Mouse (Mus musculus): ENCODE measurements around the gene Scimp. TPM values are rescaled to one million over a fixed set of nuclear protein-coding genes. Genes with fewer than 3 reads are reported as not detected.

Scimp gene
- polyA plus RNA-seq (2015; fragmentation: Nextera tagmentation; extraction: Ambion mirVana), result 0.22 and 0.23 TPM in 2 replicates

- Histone ChIP-seq H3K9me3 (no peaks in the 10 kb centered on the region), H3K4me2 (replicated peaks) (no peak within 1 kb of the TSS), H3K4me1 (no peaks in the 10 kb centered on the region), H3K4me3 (no peak within 1 kb of the TSS), H3K9ac (no peak within 1 kb of the TSS), H3K27ac (no peak within 1 kb of the TSS), H3K36me3 (no peaks in the 10 kb centered on the region), H3K27me3 (no peaks in the 10 kb centered on the region)
- no peak for ATAC-seq (ENCODE audit: low FRiP score, low read depth)
- 74% methylated on average over 7 of the region's 7 CpGs for WGBS
Observed at GRCm38 (mm10) chr11:70812365-70812764, at the start of gene Scimp. Gene Scimp, minus strand, starts transcription at chr11:70812586.

DNA sequence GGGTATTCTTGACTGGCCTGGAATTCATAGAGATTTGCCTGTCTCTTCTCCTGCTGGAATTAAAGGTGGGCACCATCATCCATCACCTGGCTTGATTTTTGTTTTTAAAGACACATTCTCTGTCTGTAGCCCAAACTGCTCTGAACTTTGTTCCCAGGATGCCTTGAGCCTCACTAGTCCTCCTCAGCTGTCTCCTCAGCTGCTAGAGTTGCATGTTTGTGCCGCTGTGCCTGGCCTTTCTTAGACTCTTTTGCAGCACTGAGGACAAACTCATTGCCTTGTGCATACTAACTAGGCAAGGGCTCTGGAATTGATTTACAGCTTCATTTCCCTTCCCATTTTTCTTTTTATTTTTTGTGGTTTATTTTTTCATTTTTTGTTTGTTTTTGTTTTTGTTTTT, 48.0 kb upstream of the Scimp start:
- no peak overlapping the region for H3K4me3 ChIP-seq
- H3K4me2 ChIP-seq (replicated peaks), result no peak overlapping the region
- 0 out of 2 replicates have a peak, but pooled peaks cover 3% of the 10 kb centered on the region for H3K4me1 ChIP-seq
- no peak overlapping the region for H3K27ac ChIP-seq
- no peaks in the 10 kb centered on the region for H3K27me3 ChIP-seq
- H3K36me3 ChIP-seq, result 0 out of 2 replicates have a peak, but pooled peaks cover 2% of the 10 kb centered on the region
- no peaks in the 10 kb centered on the region for H3K9me3 ChIP-seq
- no peak for ATAC-seq (ENCODE audit: low FRiP score, low read depth)
- H3K9ac ChIP-seq, result no peak overlapping the region
- WGBS, result 84% methylated on average over 1 of the region's 1 CpGs

DNA sequence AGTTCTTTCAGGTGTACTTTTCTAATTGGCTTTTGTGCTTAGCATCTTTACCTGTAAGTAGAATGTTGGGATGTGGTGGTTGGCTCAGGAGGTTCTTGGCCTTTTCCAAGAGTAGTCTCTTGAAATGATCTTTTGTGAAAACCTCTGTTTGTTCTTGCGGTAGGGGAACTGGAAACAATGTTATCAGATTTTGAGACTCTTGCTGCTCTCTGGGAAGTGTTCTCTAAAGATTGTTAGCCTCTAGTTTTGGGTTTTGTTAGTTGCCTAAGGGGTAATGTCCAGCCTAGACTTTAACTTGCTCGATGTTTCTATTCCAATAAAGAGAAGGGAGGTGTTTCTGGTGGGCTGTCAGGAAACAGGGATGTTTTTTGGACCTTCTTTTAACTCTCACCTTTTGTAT, 33.6 kb upstream of the Scimp start:
- Histone ChIP-seq H3K4me2 (replicated peaks) (peak overlapping the region; percentile 84), H3K4me3 (peak overlapping the region; percentile 94), H3K4me1 (peaks cover 21% of the 10 kb centered on the region), H3K27me3 (no peaks in the 10 kb centered on the region), H3K9ac (no peak overlapping the region), H3K36me3 (no peaks in the 10 kb centered on the region), H3K27ac (no peak overlapping the region), H3K9me3 (no peaks in the 10 kb centered on the region)
- no peak for ATAC-seq (ENCODE audit: low FRiP score, low read depth)
- 51% methylated on average over 2 of the region's 2 CpGs for WGBS

- H3K9me3 ChIP-seq, result no peaks in the 10 kb centered on the region
- peaks cover 21% of the 10 kb centered on the region for H3K4me1 ChIP-seq
- peak overlapping the region; percentile 78; the same call in 1 of the 2 replicates for H3K27ac ChIP-seq
- H3K36me3 ChIP-seq, result no peaks in the 10 kb centered on the region
- peak overlapping the region; percentile 93 for H3K9ac ChIP-seq
- peak overlapping the region; percentile 84 for H3K4me2 ChIP-seq (replicated peaks)
- no peak for ATAC-seq (ENCODE audit: low FRiP score, low read depth)
- no peaks in the 10 kb centered on the region for H3K27me3 ChIP-seq
- peak overlapping the region; percentile 94 for H3K4me3 ChIP-seq
- 4% methylated on average over 19 of the region's 19 CpGs for WGBS
Observed at GRCm38 (mm10) chr11:70845457-70845978, 33.1 kb upstream of the Scimp start.

DNA sequence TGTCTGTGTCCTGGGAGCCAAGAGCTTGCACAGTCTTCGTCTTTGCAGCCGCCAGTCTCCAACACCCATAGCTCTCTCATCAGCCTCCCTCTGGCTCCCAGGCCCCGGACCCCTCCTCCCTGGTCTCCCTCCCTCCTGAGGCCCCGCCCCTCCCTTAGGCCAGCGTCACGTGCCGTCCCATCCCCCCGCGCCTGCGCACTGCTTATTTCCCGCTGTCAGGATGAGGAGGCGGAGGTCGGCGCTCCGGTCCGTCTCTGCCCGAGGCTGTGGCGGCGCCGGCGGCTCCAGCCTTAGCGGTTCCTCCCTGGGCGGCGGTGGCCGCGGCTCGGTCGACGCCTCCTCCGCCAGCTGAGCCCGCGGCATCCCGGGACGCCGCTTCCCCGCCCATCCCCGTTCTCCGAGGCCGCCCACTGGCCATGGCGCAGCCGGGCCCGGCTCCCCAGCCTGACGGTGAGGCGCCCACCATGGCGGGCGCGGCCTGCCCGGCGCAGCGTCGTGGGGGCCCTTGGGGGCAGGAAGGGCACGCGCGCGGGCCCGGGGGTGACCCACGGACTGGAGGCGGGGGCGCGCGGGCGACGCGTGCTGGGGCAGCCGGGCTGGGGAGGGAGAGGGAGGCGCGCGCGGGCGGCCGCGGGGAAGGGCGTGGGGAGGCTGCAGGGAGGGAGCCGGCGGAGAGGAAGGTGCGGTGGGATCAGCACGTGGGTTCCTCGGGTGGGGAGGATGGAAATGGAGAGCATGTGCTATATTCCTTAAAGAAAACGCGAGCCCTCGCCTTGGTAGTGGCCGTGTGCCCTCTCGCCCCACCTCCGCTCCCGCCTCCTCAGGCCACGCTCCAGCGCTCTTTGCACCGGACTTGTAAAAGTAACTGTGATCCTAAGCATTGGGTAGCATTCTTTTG, 32.4 kb upstream of the Scimp start, which contains the start of gene Rabep1:
Gene Rabep1, plus strand, starts transcription at position 220 of the 898 bp plus-strand sequence.
- peak within 1 kb of the TSS; percentile 94 for H3K4me3 ChIP-seq
- peak within 1 kb of the TSS; percentile 78 for H3K27ac ChIP-seq
- no peaks in the 10 kb centered on the region for H3K27me3 ChIP-seq
- peaks cover 21% of the 10 kb centered on the region for H3K4me1 ChIP-seq
- peak within 1 kb of the TSS; percentile 84 for H3K4me2 ChIP-seq (replicated peaks)
- H3K9ac ChIP-seq, result peak within 1 kb of the TSS; percentile 93
- peak; percentile 95 for ATAC-seq (ENCODE audit: low FRiP score, low read depth)
- no peaks in the 10 kb centered on the region for H3K36me3 ChIP-seq
- no peaks in the 10 kb centered on the region for H3K9me3 ChIP-seq
- WGBS, result under 1% methylated on average over 80 of the region's 88 CpGs

DNA sequence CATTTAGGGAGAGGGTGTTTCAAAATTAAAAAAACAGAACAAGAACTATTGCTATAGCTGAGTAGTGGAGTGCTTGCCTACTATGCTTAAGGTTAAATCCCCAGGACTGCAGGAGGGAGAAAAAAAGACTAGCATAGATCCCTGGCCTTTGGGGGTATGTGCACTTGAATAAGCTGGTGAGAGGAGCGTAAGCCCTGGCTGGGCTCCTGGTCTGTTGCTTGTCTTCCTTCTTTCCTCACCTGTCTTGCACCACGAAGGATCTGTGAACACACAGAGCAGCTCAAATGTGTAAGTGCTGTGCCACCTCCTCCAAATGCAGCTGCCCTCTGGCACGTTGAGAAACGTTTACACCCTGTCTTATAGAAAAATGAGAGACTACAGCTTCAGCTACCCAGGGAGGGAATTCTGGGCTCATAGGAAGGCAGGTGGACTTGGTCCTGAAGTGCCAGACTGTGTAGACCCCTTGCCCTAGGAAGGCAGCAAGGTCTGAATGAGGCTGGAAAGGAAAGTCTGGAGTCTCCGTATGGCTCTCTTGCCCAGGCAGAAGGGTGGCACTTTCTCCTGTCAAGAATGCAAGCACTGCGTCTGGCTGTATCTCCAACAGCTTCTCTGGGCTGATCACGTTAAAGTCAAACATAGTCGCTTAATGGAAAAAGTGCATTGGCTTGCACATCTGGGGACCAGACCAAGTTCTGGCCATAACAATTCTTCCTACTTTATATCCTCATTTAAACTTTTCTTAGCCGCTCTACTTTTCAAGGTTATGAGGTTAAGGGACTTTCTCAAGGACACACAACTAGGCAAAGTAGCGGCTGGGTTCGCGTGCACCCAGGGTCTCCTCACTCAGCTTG, 31.5 kb upstream of the Scimp start:
- 12% methylated on average over 12 of the region's 12 CpGs for WGBS
- H3K4me1 ChIP-seq, result peaks cover 21% of the 10 kb centered on the region
- no peaks in the 10 kb centered on the region for H3K27me3 ChIP-seq
- ATAC-seq (ENCODE audit: low FRiP score, low read depth), result peak; percentile 64
- peak overlapping the region; percentile 84 for H3K4me2 ChIP-seq (replicated peaks)
- peak overlapping the region; percentile 8 for H3K27ac ChIP-seq
- H3K4me3 ChIP-seq, result peak overlapping the region; percentile 94
- peak overlapping the region; percentile 93 for H3K9ac ChIP-seq
- H3K36me3 ChIP-seq, result no peaks in the 10 kb centered on the region
- no peaks in the 10 kb centered on the region for H3K9me3 ChIP-seq

DNA sequence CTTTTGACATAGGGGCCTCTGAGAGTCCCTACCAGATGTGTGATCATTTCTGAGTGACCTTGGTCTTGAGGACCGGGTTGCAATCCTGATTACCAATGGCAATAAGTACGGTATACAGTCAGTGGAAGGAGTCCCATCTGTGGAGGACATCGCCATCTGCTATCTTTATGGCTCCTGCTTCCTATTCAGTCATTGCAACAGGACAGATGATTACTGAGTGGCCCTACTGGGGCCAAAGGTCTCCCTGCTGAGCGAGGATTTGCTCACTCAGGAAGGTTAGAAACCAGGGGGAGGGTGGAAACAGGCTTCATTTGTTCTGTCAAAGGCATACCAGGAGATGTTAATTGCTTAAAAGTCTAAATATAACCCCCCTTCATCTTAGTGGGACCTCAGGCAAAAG, 30.6 kb upstream of the Scimp start:
- ATAC-seq (ENCODE audit: low FRiP score, low read depth), result no peak
- peaks cover 21% of the 10 kb centered on the region for H3K4me1 ChIP-seq
- H3K27ac ChIP-seq, result no peak overlapping the region
- H3K9ac ChIP-seq, result no peak overlapping the region
- no peaks in the 10 kb centered on the region for H3K9me3 ChIP-seq
- WGBS, result 47% methylated on average over 4 of the region's 4 CpGs
- no peak overlapping the region for H3K4me3 ChIP-seq
- H3K27me3 ChIP-seq, result no peaks in the 10 kb centered on the region
- no peak overlapping the region for H3K4me2 ChIP-seq (replicated peaks)
- no peaks in the 10 kb centered on the region for H3K36me3 ChIP-seq

DNA sequence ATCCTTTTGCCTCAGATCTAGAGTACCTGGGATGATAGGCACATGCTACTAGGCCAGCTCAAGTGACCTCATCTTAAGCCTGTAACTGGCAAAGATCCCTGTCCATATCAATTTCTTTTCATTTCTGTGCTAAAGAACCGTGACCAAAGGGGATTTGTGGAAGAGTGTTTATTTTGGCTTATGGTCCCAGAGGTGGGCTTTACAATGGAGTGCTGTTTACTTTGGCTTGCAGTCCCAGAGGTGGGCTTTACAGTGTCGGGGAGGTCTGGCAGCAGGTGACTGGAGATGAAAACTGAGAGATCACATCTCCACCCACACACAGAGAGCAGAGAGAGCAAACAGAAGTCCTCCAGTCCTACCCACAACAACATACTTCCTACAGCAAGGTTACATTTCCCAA, 26.2 kb upstream of the Scimp start:
- Histone ChIP-seq H3K9me3 (no peaks in the 10 kb centered on the region), H3K4me2 (replicated peaks) (no peak overlapping the region), H3K4me1 (peaks cover 2% of the 10 kb centered on the region), H3K9ac (no peak overlapping the region), H3K36me3 (no peaks in the 10 kb centered on the region), H3K27ac (no peak overlapping the region), H3K4me3 (no peak overlapping the region), H3K27me3 (no peaks in the 10 kb centered on the region)
- ATAC-seq (ENCODE audit: low FRiP score, low read depth), result no peak
- WGBS, result 47% methylated on average over 2 of the region's 2 CpGs

- H3K4me1 ChIP-seq, result no peaks in the 10 kb centered on the region
- no peak for ATAC-seq (ENCODE audit: low FRiP score, low read depth)
- no peaks in the 10 kb centered on the region for H3K27me3 ChIP-seq
- H3K36me3 ChIP-seq, result no peaks in the 10 kb centered on the region
- H3K27ac ChIP-seq, result no peak overlapping the region
- no peaks in the 10 kb centered on the region for H3K9me3 ChIP-seq
- H3K4me2 ChIP-seq (replicated peaks), result no peak overlapping the region
- H3K4me3 ChIP-seq, result no peak overlapping the region
- no peak overlapping the region for H3K9ac ChIP-seq
- WGBS, result 93% methylated on average over 3 of the region's 3 CpGs
Observed at GRCm38 (mm10) chr11:70837031-70837430, 24.6 kb upstream of the Scimp start.

GRCm38 (mm10) chr11:70835381-70835831, 23.0 kb upstream of the Scimp start:
- Histone ChIP-seq H3K36me3 (no peaks in the 10 kb centered on the region), H3K9me3 (no peaks in the 10 kb centered on the region), H3K4me1 (no peaks in the 10 kb centered on the region), H3K4me2 (replicated peaks) (no peak overlapping the region), H3K27me3 (no peaks in the 10 kb centered on the region), H3K27ac (no peak overlapping the region), H3K9ac (no peak overlapping the region), H3K4me3 (no peak overlapping the region)
- ATAC-seq (ENCODE audit: low FRiP score, low read depth), result no peak
- 73% methylated on average over 6 of the region's 6 CpGs for WGBS

DNA sequence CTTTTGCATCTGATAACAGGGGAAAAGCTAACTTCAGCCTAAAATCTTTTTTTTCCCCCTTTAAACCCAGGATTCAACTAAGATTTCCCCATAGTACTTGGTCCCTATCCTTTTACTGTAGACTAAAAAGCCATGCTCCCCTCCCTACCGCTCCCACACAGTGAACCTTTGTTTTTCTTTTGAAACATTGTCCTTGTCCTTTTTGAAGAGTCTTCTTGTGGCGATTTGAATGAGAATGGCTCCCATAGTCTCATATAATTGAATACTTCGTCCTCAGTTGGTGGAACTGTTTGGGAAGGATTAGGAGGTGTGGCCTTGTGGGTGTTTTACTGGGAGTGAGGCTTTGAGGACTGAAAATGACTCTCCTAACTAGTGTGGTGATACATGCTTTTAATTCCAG, 21.4 kb upstream of the Scimp start:
- Histone ChIP-seq H3K4me2 (replicated peaks) (no peak overlapping the region), H3K36me3 (no peaks in the 10 kb centered on the region), H3K9me3 (no peaks in the 10 kb centered on the region), H3K27ac (no peak overlapping the region), H3K27me3 (no peaks in the 10 kb centered on the region), H3K4me3 (no peak overlapping the region), H3K4me1 (no peaks in the 10 kb centered on the region), H3K9ac (no peak overlapping the region)
- ATAC-seq (ENCODE audit: low FRiP score, low read depth), result no peak
- WGBS, result 69% methylated on average over 3 of the region's 3 CpGs

DNA sequence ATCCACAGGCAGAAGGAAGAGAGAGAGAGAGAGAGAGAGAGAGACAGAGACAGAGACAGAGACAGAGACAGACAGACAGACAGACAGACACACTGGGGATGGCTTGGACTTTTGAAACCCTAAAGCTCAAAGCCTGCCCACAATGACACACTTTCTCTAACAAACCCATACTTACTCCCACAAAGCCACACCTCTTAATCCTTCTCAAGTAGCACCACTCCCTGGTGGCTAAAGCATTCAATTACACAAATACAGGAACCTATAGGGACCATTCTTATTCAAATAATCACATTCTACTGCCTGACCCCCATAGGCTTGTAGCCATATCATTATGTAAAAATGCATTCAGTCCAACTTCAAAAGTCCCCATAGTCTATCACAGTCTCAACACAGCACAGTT, 21.0 kb upstream of the Scimp start:
- Histone ChIP-seq H3K36me3 (no peaks in the 10 kb centered on the region), H3K9me3 (no peaks in the 10 kb centered on the region), H3K27me3 (no peaks in the 10 kb centered on the region), H3K27ac (no peak overlapping the region), H3K4me1 (no peaks in the 10 kb centered on the region), H3K4me2 (replicated peaks) (no peak overlapping the region), H3K4me3 (no peak overlapping the region), H3K9ac (no peak overlapping the region)
- ATAC-seq (ENCODE audit: low FRiP score, low read depth), result no peak
